Mouse (Mus musculus): ENCODE data around the gene Nebl.

Nebl gene

DNA sequence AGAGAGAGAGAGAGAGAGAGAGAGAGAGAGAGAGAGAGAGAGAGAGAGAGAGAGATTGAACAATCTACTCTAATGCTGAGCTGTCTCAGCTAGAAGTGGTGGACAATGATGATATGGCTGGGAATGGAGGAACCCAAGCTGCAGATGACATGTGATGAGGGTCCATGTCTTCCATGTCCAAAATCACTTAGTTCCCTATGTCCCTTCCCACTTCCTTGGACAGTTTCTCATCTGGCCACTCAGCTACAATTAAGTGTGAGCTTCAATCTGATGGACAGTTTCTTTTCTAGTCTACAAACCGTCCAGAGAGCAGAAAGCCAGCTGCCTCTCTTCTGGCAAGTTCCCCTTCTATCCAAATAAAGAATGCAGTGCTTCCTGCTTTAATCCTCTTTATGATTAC lies 221.3 kb downstream of the Nebl start:
- no peak for DNase-seq

DNA sequence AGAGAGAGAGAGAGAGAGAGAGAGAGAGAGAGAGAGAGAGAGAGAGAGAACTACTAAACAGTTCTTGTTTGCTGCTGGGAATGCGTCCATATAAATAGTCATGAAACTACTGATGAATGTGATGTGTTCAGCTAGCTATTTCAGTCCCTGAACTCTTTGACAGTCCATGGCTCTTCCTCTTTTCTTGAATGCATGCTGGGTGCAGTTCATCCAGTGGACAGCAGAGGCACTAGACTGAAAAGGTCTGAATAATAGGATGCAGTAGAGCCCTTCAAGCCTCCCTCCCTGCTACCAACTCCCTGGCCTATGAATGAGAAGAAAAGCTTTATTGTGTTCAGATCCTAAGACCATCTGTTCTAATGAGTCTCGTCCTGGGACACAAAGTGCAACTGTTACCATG lies 223.9 kb downstream of the Nebl start:
- no peak for DNase-seq

DNA sequence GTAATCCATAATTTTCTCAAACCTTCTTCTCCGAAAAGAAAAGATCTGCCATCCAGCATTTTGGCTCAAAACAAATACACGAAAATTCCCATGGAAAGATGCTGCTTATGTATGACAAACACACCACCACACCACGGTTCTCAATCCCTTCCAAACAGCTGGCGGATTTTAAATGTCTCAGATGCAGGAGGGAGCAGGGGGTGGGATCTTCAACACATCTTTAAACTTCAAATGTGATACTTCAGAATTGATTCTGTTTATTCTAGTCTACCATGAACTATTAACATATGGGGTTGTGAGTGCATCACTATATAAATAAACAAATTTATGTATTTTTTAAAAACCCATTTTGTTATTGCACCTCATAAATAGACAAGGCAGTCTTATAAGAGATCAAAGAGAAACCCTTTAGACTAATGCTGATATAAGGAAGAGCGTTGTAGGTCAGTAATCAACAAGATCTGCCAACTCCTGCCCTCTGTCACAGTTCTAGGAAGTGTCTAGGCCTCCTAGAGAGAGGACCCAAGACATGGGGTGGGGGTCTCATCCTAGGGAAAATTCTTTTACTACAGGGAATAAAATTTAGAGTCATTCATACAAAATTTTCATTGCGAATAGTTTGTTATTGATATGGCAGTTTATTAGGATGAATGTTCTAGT lies 227.0 kb downstream of the Nebl start:
- DNase-seq, result no peak

- DNase-seq, result no peak
Measured at GRCm38 (mm10) chr2:17501075-17501474, 230.2 kb downstream of the Nebl start.

DNA sequence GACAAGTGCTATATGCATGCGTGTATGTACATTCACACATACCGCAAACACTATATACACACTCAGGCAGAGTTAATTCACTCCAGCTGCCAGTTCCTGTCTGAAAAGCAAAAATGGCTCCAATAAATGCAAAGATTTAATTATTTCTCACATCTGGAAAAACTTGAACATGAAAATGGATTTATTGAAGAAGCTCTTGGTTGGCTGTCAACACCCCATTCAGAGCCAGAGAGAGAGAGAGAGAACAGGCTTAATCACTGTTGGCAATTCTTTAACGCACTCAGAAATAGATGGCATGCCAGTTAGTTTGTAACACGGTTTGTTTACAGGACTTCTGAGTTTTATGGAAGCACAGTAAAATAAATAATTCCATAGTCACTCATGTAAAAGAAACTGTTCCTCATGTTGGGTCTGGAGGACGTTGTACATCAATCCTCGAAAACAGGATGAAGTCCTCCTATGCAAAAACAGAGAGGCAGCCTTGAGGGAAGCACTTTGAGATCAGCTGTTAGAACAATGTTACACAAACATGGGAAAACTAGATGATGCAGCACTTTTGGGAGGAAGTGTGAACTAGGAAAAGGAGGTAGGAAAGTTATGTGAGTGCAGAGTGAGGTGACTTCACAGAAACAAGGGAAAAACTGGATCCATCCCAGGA lies 265.6 kb downstream of the Nebl start:
- no peak for DNase-seq

DNA sequence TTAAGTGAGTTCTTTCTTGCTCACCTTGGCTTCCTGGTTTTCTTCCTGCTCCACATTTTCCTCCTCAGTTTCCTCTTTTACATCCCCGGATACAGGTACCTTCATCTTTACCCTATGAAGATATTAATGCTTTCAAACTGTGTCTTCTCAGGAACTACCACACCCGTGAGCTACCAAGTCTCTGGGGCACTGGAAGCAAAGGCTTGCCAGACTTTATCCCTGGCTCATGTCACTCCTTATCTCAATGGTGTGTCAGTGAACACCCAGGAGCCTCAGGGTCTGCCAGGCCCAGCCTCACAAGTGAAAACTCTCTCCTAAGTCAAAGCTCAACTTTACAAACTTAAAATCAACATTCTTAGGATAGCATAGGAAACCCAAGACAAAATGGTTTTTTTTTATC lies 270.8 kb downstream of the Nebl start:
- no peak for DNase-seq

GRCm38 (mm10) chr2:17453676-17454075 lies 277.6 kb downstream of the Nebl start:
- no peak for DNase-seq

DNA sequence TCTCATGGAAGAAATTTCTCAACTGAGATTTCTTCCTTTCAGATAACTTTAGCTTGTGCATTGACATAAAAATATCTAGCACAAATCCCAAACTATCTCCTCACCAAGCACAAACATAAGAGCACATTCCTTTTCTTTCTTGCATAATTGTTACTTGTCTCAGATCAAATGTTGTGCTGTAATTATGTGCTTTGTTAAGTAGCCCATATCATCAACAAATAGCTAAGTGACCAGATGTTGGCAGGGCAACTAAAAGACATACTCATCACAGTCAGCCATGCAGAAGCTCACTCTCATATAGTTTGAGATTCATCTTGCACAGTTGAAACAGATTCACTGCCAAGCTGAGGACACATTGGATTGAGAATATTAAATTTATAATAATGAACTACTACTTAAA lies 282.9 kb downstream of the Nebl start:
- DNase-seq, result no peak

GRCm38 (mm10) chr2:17443581-17443980 lies 287.7 kb downstream of the Nebl start:
- peak; percentile 45 for DNase-seq

DNA sequence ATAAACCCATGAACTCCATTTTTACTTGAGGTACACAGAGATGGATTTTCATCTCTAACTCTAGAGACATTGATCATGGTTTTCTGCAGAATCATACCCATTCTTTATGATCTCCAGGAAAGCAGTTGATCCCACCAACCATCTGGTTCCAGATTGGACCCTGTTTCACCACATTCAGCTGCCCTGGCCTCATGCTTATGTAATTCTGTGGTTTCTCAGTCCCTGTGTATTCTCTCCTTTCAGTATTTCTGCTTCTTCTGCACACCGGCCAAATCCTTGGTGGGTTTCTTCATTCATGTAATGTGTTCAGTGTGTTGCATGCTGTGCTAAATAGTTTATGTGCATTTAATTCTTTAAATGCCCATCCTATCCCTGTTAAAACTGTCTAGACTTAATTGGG lies 292.9 kb downstream of the Nebl start:
- no peak for DNase-seq

DNA sequence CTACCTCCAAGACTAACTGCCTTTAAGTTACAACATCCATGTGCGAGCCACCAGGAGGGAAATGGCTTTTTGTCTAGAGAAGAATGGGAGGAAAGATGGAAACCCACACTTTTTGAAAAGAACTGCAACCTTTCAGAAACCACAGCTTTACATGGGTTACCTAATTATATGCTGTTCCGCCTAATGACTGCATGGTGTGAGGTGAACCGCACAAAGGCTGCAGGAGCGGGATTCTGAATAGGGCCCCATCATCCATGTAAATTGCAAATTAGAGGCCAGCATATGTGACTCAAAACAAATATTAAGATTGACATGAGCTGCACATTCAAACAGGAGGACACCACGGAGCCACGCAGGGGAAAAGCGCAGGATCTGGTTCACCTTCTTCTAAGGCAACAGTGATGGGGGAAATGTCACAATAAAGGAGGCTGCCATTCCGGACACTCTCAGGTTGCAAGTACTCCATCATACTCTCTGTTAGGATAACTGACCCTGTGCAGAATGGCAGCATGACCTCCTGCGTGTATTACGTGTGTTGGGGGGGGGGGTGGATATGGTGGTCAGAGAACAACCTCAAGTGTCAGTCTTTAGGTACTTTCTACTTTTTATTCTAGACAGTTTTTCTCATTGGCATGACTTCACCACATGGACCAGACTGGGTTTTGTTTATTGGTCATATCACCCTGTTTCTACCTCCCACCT lies 294.4 kb downstream of the Nebl start:
- no peak for DNase-seq

DNA sequence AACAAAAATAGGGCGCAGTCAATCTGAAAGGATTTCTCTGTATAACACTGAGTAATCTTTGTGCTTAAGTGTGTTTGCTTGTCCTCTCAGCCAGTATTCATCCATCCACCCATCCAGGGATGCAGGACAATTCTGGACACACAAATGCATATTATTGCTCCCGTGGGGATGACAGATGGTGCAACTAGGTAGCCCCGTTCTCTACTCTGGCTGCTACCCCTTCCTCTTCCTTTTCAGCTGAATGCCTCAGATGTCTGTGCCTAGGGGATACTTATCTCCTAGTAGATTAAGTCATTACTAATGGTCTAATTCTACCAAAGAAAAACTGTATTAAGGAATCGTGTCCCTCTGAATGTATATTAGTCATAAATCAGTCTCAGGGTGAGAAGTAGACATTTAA lies 296.0 kb downstream of the Nebl start:
- DNase-seq, result peak; percentile 13

DNA sequence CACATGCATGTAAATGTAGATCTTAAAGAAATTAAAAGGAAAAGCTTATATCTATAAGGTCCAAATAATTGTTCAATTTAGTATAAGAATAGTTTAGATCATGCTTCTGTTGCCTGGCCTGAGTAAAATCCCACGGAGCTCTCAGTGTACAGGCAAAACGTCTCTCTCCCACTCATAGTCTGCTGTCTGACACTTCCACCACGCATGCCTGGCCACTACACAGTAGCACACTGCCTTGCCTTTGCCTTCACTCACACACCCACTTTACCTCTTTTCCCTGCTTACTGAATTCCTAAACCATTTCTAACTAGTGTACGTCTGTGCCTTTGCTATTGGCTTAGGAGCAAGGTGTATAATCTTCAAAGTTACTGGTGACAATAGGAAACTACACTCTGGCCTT lies 302.2 kb downstream of the Nebl start:
- DNase-seq, result no peak

DNA sequence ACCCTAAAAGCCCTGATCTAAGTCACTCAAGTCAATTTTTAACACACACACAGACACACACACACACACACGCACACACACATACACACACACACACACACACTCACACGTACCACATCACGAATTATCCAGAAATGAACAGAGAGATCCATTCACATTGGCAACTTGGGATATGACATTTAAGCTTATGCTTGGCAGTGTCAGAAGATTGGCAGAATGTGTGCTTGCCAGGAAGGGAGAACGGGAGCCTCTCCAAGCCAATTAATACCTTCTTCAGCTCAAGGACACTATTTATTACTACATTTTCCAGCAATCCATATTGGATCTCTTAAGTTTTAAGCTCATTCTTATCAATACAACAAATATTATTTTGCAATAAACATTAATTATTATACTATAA lies 303.1 kb downstream of the Nebl start:
- DNase-seq, result no peak

DNA sequence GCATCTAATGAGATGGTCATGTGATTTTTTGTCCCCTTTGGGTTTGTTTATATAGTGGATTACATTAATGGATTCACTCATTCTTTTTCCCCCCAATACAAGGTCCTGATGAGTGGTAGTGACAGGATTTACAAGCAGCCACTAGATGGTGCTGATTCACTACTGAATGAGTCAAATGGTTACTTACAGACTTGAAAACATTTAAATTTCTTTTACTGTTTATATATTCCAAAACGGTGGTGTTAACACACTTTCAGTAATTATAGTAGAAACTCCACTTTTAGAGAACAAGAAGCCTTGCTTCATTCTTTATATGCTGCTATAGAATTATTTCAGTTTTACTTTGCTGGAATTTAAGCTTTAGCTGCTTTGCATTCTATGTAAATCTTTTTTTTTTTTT lies 308.3 kb downstream of the Nebl start:
- DNase-seq, result peak; percentile 72

GRCm38 (mm10) chr2:17415347-17415746 lies 315.9 kb downstream of the Nebl start:
- DNase-seq, result peak; percentile 42

DNA sequence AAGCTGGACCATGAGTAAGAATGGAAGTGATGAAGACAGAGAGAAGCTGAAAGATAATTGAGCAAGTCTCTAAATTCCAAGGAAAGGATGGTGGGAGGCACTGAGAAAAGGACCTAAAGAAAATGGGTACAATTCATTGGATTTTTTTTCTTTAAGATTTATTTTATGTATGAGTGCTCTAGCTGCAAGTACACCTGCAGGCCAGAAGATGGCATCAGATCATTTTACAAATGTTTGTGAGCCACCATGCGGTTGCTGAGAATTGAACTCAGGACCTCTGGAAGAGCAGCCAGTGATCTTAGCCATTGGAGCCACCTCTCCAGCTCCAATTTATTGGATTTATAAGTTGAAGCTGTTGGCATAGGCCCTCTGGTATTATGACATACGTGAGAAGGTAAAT lies 316.9 kb downstream of the Nebl start:
- no peak for DNase-seq

DNA sequence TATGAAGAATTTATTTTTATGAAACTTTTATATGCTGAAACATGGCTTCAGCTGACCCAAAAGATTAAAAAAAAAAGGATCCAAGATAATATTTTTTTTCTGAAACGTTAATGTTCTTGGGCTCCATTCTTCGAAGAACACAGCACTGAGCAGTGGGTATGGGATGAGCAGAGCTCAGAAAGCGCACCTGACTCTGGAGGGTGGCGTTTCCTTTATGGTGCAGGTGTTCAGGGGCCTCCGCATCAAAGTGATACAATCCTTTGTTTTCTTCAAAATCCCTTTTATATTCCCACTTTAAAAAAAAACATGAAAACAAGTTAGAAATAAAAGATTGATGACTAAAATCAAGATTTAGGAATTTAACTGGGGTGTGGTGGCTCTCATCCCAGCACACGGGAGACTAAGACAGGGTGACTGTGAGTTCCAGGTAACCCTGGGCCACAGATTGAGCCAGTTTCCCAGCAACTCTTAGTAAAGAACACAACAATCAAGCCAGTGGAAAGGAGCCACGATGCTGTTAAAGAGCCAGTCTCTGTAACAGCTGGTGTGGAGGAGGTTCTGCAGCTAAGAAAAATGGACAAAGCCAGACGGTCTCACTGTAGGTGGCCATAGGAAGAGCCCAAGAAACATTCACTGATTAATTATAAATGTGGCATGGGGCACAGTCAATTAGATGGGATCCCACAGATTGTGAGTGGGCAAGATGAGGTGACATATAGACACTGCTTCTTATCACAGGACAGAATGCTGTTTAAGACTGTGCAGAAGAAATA lies 317.6 kb downstream of the Nebl start:
- no peak for DNase-seq

DNA sequence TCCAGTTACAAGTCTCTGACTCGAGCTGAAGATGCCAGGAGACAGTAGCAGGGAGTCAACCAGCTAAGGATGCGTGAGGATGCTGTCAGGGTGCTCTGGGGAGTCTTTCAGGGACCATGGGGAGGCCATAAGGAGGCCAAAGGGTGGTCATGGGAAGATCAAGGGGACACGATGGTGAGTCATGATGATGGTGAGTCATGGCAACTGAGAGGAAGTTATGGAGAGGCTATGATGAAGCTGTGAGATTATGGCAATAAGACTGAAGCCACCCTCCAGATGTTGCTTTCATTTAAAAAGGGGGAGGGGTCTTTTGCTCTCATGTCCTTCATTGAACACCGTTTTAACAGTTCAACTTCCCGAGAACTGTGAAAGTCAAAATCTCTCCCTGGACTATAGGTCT lies 322.0 kb downstream of the Nebl start:
- no peak for DNase-seq

GRCm38 (mm10) chr2:17405899-17406531 lies 325.2 kb downstream of the Nebl start:
- peak; percentile 28 for DNase-seq

- DNase-seq, result peak; percentile 17
Measured at GRCm38 (mm10) chr2:17402511-17402910, 328.8 kb downstream of the Nebl start.

GRCm38 (mm10) chr2:17396235-17396634 lies 335.0 kb downstream of the Nebl start:
- DNase-seq, result no peak

DNA sequence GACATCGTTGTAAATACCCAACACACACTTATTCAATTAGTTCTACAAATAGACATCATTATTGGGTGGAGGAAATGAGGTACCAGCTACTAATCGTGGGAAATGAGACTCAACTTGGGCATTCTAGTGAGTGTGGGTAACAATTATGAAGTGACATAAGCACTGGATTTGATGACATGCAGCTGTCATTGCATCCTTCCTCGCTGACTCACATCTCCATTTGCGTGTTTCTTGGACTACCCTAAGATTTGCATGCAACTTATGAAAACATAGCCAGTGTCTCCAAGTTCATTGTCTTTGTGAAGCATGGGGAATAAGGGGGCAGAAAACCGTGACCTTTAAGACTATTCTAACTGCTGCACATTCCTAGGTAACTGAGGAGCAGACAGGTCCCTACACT lies 339.9 kb downstream of the Nebl start:
- no peak for DNase-seq

Data from embryo, embryonic 11 days (tissue).